Mouse (Mus musculus): ENCODE measurements around the gene 2310030G06Rik. TPM values are rescaled to one million over a fixed set of nuclear protein-coding genes. Genes with fewer than 3 reads are reported as not detected.

The 2310030G06Rik gene
- polyA plus RNA-seq, 1 experiment from 2014 or later, result 2.5 TPM

GRCm38 (mm10) chr9:50695153-50695552 is 51.2 kb downstream of the 2310030G06Rik start:
- ATAC-seq (ENCODE audit: low FRiP score), result no peak
- H3K4me2 ChIP-seq (replicated peaks), result no peak overlapping the region
- H3K9ac ChIP-seq, result no peak overlapping the region
- H3K27ac ChIP-seq, result no peak overlapping the region
- WGBS, result 87% methylated on average over 6 of the region's 6 CpGs
- peaks cover 18% of the 10 kb centered on the region; the same call in 1 of the 2 replicates for H3K36me3 ChIP-seq
- peaks cover 7% of the 10 kb centered on the region; the same call in 1 of the 2 replicates for H3K27me3 ChIP-seq
- peaks cover 30% of the 10 kb centered on the region for H3K4me1 ChIP-seq
- no peak overlapping the region for H3K4me3 ChIP-seq
- H3K9me3 ChIP-seq (replicated peaks), result no peaks in the 10 kb centered on the region

- H3K4me2 ChIP-seq (replicated peaks), result no peak overlapping the region
- no peak overlapping the region for H3K4me3 ChIP-seq
- H3K27me3 ChIP-seq, result no peaks in the 10 kb centered on the region
- peaks cover 23% of the 10 kb centered on the region for H3K4me1 ChIP-seq
- H3K9ac ChIP-seq, result no peak overlapping the region
- peaks cover 32% of the 10 kb centered on the region for H3K36me3 ChIP-seq
- no peaks in the 10 kb centered on the region for H3K9me3 ChIP-seq (replicated peaks)
- no peak overlapping the region for H3K27ac ChIP-seq
- ATAC-seq (ENCODE audit: low FRiP score), result no peak
- WGBS, result 23% methylated on average over 10 of the region's 10 CpGs
Measured at GRCm38 (mm10) chr9:50693631-50694030, 52.7 kb downstream of the 2310030G06Rik start.

DNA sequence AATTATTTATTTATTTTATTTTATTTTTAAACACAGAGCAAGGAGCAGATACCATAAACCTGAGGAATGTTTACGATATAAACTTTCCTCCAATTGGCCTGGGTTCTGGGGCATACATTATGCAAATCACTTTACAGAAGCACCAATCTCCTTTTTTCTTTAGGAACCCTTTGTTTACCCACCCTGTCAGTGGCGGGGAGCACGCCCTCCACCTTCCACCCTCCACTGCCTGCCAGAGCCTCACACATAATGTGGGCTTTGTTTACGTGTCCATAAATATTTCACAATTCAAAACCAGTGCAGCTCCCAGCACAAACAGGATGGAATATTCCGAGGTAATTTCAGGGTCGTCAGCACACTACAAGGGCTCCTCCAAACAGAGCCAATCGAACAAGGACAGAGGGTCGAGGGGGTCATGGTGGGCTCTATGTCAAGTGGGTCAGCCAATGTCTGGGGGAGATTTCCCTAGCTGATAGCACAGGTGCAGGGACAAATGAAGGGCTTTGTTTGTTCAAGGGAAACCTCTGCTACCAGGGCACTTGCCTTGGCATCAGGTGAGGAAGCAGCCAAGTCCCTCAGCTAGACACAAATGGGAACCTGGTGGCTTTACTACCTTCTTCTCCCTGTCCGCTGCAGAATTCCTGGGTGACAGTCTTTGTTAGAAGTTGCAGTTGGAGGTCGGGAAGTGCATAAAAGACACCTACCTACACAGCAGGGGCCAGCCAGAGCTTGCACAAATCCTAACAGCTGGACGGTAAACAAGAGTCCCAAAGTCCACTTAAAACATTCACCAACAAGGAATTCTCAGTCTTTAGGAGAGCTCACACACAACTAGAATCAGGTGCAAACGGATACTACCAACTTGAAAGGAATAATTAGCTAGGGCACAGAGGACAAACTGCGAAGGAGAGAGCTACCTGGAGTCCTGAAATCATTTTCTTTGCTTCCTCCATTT is 53.4 kb downstream of the 2310030G06Rik start:
- no peak overlapping the region for H3K27ac ChIP-seq
- peak overlapping the region; percentile 5; the same call in 1 of the 2 replicates for H3K4me2 ChIP-seq (replicated peaks)
- 19% methylated on average over 13 of the region's 13 CpGs for WGBS
- H3K27me3 ChIP-seq, result no peaks in the 10 kb centered on the region
- peak; percentile 55 for ATAC-seq (ENCODE audit: low FRiP score)
- H3K4me3 ChIP-seq, result no peak overlapping the region
- H3K36me3 ChIP-seq, result peaks cover 36% of the 10 kb centered on the region
- no peaks in the 10 kb centered on the region for H3K9me3 ChIP-seq (replicated peaks)
- peaks cover 17% of the 10 kb centered on the region for H3K4me1 ChIP-seq
- H3K9ac ChIP-seq, result no peak overlapping the region

Other genes with a start within 250 kb of the 2310030G06Rik start
- gene Pts, start 217.8 kb downstream of the 2310030G06Rik start, polyA plus RNA-seq (2016; fragmentation: Nextera tagmentation; extraction: Ambion mirVana), result 95.1 and 96.2 TPM in 2 replicates
- gene Il18, start 191.7 kb downstream of the 2310030G06Rik start, polyA plus RNA-seq (2016; fragmentation: Nextera tagmentation; extraction: Ambion mirVana), result 9.7 and 10.5 TPM in 2 replicates
- 0.17 and 0.28 TPM in 2 replicates for gene Bco2, start 191.4 kb downstream of the 2310030G06Rik start, polyA plus RNA-seq (2016; fragmentation: Nextera tagmentation; extraction: Ambion mirVana)
- 0.55 TPM in 1 of 2 replicates, not detected in the other for gene Tex12, start 185.2 kb downstream of the 2310030G06Rik start, polyA plus RNA-seq (2016; fragmentation: Nextera tagmentation; extraction: Ambion mirVana)
- gene Sdhd, start 142.7 kb downstream of the 2310030G06Rik start, polyA plus RNA-seq (2016; fragmentation: Nextera tagmentation; extraction: Ambion mirVana), result 208 TPM in 2 replicates
- 280 and 325 TPM in 2 replicates for gene Timm8b, start 142.6 kb downstream of the 2310030G06Rik start, polyA plus RNA-seq (2016; fragmentation: Nextera tagmentation; extraction: Ambion mirVana)
- gene Pih1d2, start 129.2 kb downstream of the 2310030G06Rik start, polyA plus RNA-seq (2016; fragmentation: Nextera tagmentation; extraction: Ambion mirVana), result 8.4 and 8.8 TPM in 2 replicates
- 32.9 and 34.7 TPM in 2 replicates for gene Nkapd1, start 129.1 kb downstream of the 2310030G06Rik start, polyA plus RNA-seq (2016; fragmentation: Nextera tagmentation; extraction: Ambion mirVana)
- 41.5 and 54.8 TPM in 2 replicates for gene Dlat, start 86.8 kb downstream of the 2310030G06Rik start, polyA plus RNA-seq (2016; fragmentation: Nextera tagmentation; extraction: Ambion mirVana)
- 33.7 and 35.2 TPM in 2 replicates for gene Dixdc1, start 7.0 kb downstream of the 2310030G06Rik start, polyA plus RNA-seq (2016; fragmentation: Nextera tagmentation; extraction: Ambion mirVana)
- 11.9 and 20.7 TPM in 2 replicates for gene Cryab, start 4.8 kb upstream of the 2310030G06Rik start, polyA plus RNA-seq (2016; fragmentation: Nextera tagmentation; extraction: Ambion mirVana)
- gene Hspb2, start 5.8 kb upstream of the 2310030G06Rik start, polyA plus RNA-seq (2016; fragmentation: Nextera tagmentation; extraction: Ambion mirVana), result 1.7 and 6.9 TPM in 2 replicates
- 11.6 and 12.5 TPM in 2 replicates for gene Fdxacb1, start 21.7 kb upstream of the 2310030G06Rik start, polyA plus RNA-seq (2016; fragmentation: Nextera tagmentation; extraction: Ambion mirVana)
- gene Alg9, start 28.5 kb upstream of the 2310030G06Rik start, polyA plus RNA-seq (2016; fragmentation: Nextera tagmentation; extraction: Ambion mirVana), result 44.9 and 50.6 TPM in 2 replicates
- 38.4 and 43.9 TPM in 2 replicates for gene 1110032A03Rik, start 29.0 kb upstream of the 2310030G06Rik start, polyA plus RNA-seq (2016; fragmentation: Nextera tagmentation; extraction: Ambion mirVana)
- gene Ppp2r1b, start 98.8 kb upstream of the 2310030G06Rik start, polyA plus RNA-seq (2016; fragmentation: Nextera tagmentation; extraction: Ambion mirVana), result 87.6 and 90.5 TPM in 2 replicates